Mouse (Mus musculus) ES-Bruce4 (cell line): ENCODE results near the gene Scgb1b27.

Experiments
- CTCF ChIP-seq: IDR thresholded peaks from one replicate; pipeline ENCODE4 v1.8.1; 2011; ENCODE audit warnings: low read depth, low read length
- POLR2A ChIP-seq: IDR thresholded peaks from one replicate; pipeline ENCODE4 v1.8.1; 2011; ENCODE audit warnings: low read length; ENCODE audit not compliant: insufficient read depth

DNA sequence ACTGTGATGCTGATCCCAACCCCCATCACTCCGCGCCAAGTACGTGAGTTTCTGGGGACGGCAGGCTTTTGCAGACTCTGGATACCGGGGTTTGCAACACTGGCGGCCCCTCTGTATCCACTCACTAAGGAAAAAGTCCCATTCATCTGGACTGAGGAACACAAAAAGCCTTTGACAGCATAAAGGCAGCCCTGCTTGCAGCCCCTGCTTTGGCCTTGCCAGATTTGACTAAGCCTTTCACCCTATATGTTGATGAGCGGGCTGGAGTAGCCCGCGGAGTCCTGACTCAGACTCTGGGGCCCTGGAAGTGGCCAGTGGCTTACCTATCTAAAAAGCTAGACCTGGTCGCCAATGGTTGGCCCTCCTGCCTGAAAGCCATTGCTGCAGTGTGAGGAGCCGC lies 8.7 kb downstream of the Scgb1b27 start:
- no peak for TF ChIP-seq POLR2A
- TF ChIP-seq CTCF, result no peak
